Mouse (Mus musculus): Measurements from ENCODE around the gene Zyx. TPM values are rescaled to one million over a fixed set of nuclear protein-coding genes. Genes with fewer than 3 reads are reported as not detected.

Zyx gene
- polyA plus RNA-seq, 1 experiment from 2014 or later: 86.1 TPM

DNA sequence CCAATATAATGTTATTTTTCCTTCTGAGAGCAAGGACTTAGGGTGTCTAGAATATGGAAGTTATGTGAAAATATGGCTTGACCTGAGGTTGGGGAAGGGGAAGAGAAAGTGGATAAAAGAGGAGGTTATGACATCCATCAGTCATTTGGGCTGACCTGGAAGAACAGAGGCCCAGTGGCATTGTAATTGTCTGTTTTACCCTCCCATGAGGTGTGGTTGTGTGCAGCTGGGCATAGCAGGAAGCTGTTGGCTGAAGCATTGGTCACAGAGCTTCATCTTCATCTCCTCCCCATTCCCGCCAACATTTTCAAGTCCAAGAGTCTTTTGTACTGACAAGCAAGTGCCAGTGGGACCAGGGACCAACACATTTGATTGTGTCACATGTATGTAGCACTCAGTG is 5.2 kb upstream of the Zyx start:
- no peaks in the 10 kb centered on the region for H3K9me3 ChIP-seq (ENCODE audit: control insufficient read depth, low read length)
- DNase-seq (ENCODE audit: low spot score) (no peak), ATAC-seq (replicated peaks; ENCODE audit: low FRiP score) (no peak)
- H3K9ac ChIP-seq (ENCODE audit: low read length): no peak overlapping the region
- H3K4me3 ChIP-seq (ENCODE audit: low read depth, low read length): no peak overlapping the region
- no peaks in the 10 kb centered on the region for H3K27me3 ChIP-seq (ENCODE audit: control insufficient read depth, insufficient read depth, low read length)
- no peak overlapping the region for H3K4me2 ChIP-seq (ENCODE audit: low read depth, low read length, severe bottlenecking)
- H3K4me1 ChIP-seq (replicated peaks; ENCODE audit: control insufficient read depth, insufficient read depth, low read length): peaks cover 3% of the 10 kb centered on the region
- 77% methylated on average over 1 of the region's 1 CpGs for WGBS
- no peak overlapping the region for H3K27ac ChIP-seq (ENCODE audit: low read depth, low read length)
- no peaks in the 10 kb centered on the region for H3K36me3 ChIP-seq (ENCODE audit: control insufficient read depth, insufficient read depth, low read length)

DNA sequence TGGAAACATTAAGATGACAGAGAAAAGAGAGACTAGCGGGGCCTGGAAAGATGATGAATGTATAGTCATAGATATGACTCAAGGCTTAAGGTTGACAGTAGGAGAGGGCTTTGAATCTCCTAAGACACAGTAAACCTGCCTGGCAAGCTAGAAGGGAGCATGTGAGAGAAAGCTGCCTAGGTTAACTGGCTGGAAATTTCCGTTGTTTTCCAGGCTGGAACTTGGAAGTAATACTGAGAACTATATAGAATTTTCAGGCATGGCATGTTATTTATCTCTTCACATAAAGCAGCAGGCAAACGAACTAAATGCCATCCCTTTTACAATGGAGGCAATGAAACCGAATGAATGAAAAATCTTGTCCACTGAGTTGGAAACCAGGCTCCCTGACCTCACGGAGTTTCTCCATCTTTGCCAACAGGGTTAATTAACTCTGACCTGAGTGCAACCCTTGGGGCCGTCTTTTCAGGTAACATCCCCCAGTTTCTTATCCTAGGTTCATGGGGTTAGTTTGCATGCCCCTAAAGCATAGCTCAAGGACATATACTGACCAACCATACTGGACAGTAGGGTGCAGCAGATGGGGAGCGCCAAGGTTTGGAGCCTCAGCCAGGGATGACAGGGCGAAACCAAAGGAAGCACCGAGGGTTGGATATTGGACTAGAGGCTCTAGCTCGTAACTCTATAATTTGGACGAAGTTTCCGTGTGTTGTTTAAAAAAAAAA is 987 bp upstream of the Zyx start:
- WGBS: 32% methylated on average over 12 of the region's 12 CpGs
- DNase-seq (ENCODE audit: low spot score) (no peak), ATAC-seq (replicated peaks; ENCODE audit: low FRiP score) (no peak)
- H3K9ac ChIP-seq (ENCODE audit: low read length): no peak overlapping the region; the same call in 1 of the 2 replicates
- H3K4me3 ChIP-seq (ENCODE audit: low read depth, low read length): peak overlapping the region; percentile 77; the same call in 1 of the 2 replicates
- H3K9me3 ChIP-seq (ENCODE audit: control insufficient read depth, low read length): no peaks in the 10 kb centered on the region
- H3K4me1 ChIP-seq (replicated peaks; ENCODE audit: control insufficient read depth, insufficient read depth, low read length): peaks cover 5% of the 10 kb centered on the region
- H3K36me3 ChIP-seq (ENCODE audit: control insufficient read depth, insufficient read depth, low read length): no peaks in the 10 kb centered on the region
- no peak overlapping the region; the same call in 1 of the 2 replicates for H3K27ac ChIP-seq (ENCODE audit: low read depth, low read length)
- H3K27me3 ChIP-seq (ENCODE audit: control insufficient read depth, insufficient read depth, low read length): no peaks in the 10 kb centered on the region
- peak overlapping the region; percentile 77; the same call in 1 of the 2 replicates for H3K4me2 ChIP-seq (ENCODE audit: low read depth, low read length, severe bottlenecking)

DNA sequence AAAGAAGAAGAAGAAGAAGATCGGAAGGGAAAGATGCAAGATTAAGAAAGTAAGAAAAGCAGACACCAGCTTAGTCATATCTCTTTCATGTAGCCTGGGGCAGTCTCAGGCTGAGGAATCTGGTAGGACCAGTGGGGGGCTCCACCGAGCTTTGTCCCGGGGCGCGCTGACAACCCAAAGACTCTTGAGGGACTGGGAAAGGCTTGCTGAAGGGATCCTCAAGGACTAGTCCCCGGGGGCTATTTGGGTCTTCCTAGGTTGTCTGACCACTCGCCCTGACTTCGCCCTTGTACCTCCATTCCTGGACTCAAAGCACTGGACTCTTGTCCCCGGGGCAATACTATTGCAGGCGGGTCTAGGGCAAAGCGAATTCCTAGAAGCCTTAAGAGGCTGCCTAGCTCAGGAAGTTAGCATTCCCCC is 414 bp upstream of the Zyx start:
- Histone ChIP-seq H3K36me3 (ENCODE audit: control insufficient read depth, insufficient read depth, low read length) (no peaks in the 10 kb centered on the region), H3K4me3 (ENCODE audit: low read depth, low read length) (peak overlapping the region; percentile 77), H3K9me3 (ENCODE audit: control insufficient read depth, low read length) (no peaks in the 10 kb centered on the region), H3K4me2 (ENCODE audit: low read depth, low read length, severe bottlenecking) (peak overlapping the region; percentile 77), H3K27ac (ENCODE audit: low read depth, low read length) (peak overlapping the region; percentile 87), H3K4me1 (replicated peaks; ENCODE audit: control insufficient read depth, insufficient read depth, low read length) (peaks cover 5% of the 10 kb centered on the region), H3K9ac (ENCODE audit: low read length) (peak overlapping the region; percentile 89), H3K27me3 (ENCODE audit: control insufficient read depth, insufficient read depth, low read length) (no peaks in the 10 kb centered on the region)
- ATAC-seq (replicated peaks; ENCODE audit: low FRiP score) (peak; percentile 43), DNase-seq (ENCODE audit: low spot score) (peak; percentile 84)
- WGBS: under 1% methylated on average over 11 of the region's 11 CpGs

DNA sequence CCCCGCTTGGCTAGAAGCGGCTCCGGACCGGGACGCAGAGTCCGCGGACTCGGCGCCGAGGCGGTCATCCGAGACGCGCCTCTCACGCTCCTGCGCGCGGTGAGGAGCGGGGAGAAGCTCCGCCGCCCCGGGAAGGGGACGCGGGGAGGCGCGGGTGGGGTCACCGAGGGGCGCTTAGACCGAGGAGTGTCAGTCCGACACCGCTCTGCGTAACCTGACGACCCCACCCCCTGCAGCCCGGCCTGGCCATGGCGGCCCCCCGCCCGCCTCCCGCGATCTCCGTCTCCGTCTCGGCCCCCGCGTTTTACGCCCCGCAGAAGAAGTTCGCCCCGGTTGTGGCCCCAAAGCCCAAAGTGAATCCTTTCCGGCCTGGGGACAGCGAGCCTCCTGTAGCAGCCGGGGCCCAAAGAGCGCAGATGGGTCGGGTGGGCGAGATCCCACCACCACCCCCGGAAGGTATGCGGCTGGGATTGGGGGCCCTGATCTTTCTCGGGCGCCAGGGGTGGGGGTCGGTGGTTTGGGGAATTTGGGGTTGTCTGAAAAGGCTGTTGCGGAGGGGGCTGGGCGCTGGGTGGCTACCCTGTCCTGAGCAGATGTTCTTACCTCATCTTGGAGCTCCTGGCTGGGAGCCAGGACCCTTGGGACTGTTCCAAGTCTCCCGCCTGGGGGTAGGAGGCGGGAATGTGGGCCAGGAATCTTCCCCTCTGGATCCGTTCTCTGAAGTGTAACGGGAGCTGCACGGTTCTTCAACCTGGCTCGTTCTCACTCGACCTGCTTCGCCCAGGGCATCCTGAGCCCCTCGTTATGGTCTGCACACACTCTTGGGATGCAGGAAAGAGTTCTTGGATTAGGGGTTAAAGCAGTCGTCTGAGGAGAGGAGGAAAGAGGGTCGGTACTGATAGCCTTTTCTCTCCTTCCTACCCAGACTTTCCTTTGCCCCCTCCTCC is 864 bp downstream of the Zyx start:
- peak overlapping the region; percentile 87 for H3K27ac ChIP-seq (ENCODE audit: low read depth, low read length)

DNA sequence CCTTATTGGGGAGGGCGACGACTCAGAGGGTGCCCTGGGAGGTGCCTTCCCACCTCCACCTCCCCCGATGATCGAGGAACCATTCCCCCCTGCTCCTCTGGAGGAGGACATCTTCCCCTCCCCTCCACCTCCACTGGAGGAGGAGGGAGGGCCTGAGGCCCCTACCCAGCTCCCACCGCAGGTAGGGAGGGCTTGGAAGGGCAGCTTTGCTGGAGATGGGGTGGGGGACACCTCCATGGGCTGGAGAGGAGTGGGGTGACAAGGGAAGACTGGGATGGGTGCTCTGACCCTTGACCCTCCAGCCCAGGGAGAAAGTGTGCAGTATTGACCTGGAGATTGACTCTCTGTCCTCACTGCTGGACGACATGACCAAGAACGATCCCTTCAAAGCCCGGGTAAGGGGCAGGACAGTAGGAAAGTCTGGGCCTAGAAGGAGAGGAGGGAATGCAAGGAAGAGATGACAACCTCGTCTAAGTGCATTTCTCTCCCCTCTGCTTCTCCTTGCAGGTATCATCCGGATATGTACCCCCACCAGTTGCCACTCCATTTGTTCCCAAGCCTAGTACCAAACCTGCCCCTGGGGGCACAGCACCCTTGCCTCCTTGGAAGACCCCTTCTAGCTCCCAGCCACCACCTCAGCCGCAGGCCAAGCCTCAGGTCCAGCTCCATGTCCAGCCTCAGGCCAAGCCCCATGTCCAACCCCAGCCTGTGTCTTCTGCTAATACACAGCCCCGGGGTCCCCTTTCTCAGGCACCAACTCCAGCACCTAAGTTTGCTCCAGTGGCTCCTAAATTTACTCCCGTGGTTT is 1.7 kb downstream of the Zyx start:
- H3K4me3 ChIP-seq (ENCODE audit: low read depth, low read length): peak overlapping the region; percentile 77
- peak overlapping the region; percentile 77 for H3K4me2 ChIP-seq (ENCODE audit: low read depth, low read length, severe bottlenecking)
- H3K9ac ChIP-seq (ENCODE audit: low read length): peak overlapping the region; percentile 89
- no peak overlapping the region for H3K27ac ChIP-seq (ENCODE audit: low read depth, low read length)
- no peaks in the 10 kb centered on the region for H3K9me3 ChIP-seq (ENCODE audit: control insufficient read depth, low read length)
- H3K36me3 ChIP-seq (ENCODE audit: control insufficient read depth, insufficient read depth, low read length): peaks cover 3% of the 10 kb centered on the region; the same call in 1 of the 2 replicates
- H3K27me3 ChIP-seq (ENCODE audit: control insufficient read depth, insufficient read depth, low read length): no peaks in the 10 kb centered on the region
- peak; percentile 64 for DNase-seq (ENCODE audit: low spot score)
- H3K4me1 ChIP-seq (replicated peaks; ENCODE audit: control insufficient read depth, insufficient read depth, low read length): peaks cover 5% of the 10 kb centered on the region
- WGBS: 47% methylated on average over 13 of the region's 13 CpGs
- no peak for ATAC-seq (replicated peaks; ENCODE audit: low FRiP score)

More for the DNA sequence above, 864 bp downstream of the Zyx start:
- peak overlapping the region; percentile 89 for H3K9ac ChIP-seq (ENCODE audit: low read length)
- peak overlapping the region; percentile 77 for H3K4me3 ChIP-seq (ENCODE audit: low read depth, low read length)
- H3K4me1 ChIP-seq (replicated peaks; ENCODE audit: control insufficient read depth, insufficient read depth, low read length): peaks cover 5% of the 10 kb centered on the region
- no peaks in the 10 kb centered on the region for H3K36me3 ChIP-seq (ENCODE audit: control insufficient read depth, insufficient read depth, low read length)
- DNase-seq (ENCODE audit: low spot score) (peak; percentile 82), ATAC-seq (replicated peaks; ENCODE audit: low FRiP score) (peak; percentile 54)
- H3K9me3 ChIP-seq (ENCODE audit: control insufficient read depth, low read length): no peaks in the 10 kb centered on the region
- WGBS: under 1% methylated on average over 72 of the region's 72 CpGs
- H3K4me2 ChIP-seq (ENCODE audit: low read depth, low read length, severe bottlenecking): peak overlapping the region; percentile 77
- no peaks in the 10 kb centered on the region for H3K27me3 ChIP-seq (ENCODE audit: control insufficient read depth, insufficient read depth, low read length)

DNA sequence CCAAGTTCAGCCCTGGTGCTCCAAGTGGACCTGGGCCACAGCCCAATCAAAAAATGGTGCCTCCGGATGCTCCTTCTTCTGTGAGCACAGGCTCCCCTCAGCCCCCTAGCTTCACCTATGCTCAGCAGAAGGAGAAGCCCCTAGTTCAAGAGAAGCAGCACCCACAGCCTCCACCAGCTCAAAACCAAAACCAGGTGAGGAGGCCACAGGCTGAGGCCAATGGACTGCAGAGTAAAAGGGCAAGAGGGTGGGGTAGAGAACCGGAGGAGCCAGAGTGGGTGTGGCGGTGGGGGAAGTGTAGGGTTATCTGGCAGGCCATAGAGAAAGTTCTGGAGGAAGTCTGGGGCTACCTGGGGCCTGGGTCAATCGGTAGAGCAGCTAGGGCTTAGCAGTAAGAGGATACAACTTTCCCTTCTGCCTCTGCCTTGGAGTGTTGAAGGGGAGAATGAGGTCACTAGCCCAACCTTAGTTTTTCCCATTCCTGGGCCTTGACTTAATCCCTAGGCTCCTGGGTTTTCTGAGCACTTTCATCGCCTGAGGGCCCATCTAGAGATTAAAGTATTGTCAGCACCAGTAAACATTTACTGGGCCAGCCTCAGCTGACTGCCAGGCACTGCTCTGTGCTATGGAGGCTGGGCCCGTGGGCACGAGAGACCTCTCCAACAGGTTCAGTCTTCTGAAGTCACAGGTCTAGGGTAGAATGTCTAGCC is 2.5 kb downstream of the Zyx start:
- ATAC-seq (replicated peaks; ENCODE audit: low FRiP score): no peak
- WGBS: 90% methylated on average over 7 of the region's 7 CpGs
- Histone ChIP-seq H3K9ac (ENCODE audit: low read length) (no peak overlapping the region), H3K27ac (ENCODE audit: low read depth, low read length) (no peak overlapping the region), H3K4me1 (replicated peaks; ENCODE audit: control insufficient read depth, insufficient read depth, low read length) (peaks cover 5% of the 10 kb centered on the region), H3K4me2 (ENCODE audit: low read depth, low read length, severe bottlenecking) (no peak overlapping the region), H3K36me3 (ENCODE audit: control insufficient read depth, insufficient read depth, low read length) (peaks cover 6% of the 10 kb centered on the region; the same call in 1 of the 2 replicates), H3K9me3 (ENCODE audit: control insufficient read depth, low read length) (no peaks in the 10 kb centered on the region), H3K27me3 (ENCODE audit: control insufficient read depth, insufficient read depth, low read length) (no peaks in the 10 kb centered on the region), H3K4me3 (ENCODE audit: low read depth, low read length) (no peak overlapping the region)
- DNase-seq (ENCODE audit: low spot score): no peak

DNA sequence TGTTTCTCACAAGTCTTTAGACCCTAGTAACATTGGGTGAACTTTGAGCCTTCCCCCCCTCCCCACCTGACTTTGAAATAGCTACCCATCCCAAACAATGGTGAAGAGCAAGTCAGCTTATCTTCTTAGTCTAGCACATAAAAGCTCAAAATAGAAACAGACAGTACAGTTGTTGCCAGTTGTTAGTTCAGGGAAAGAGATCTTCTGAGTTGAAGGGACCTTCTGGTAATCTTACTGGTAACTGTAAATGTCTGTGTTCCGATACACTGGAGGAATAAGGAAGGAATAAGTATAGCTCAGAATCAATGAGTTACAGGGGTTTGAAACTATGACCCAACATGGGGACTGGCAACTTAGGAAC is 3.0 kb downstream of the Zyx start:
- Histone ChIP-seq H3K9ac (ENCODE audit: low read length) (no peak overlapping the region), H3K4me2 (ENCODE audit: low read depth, low read length, severe bottlenecking) (no peak overlapping the region), H3K36me3 (ENCODE audit: control insufficient read depth, insufficient read depth, low read length) (peaks cover 6% of the 10 kb centered on the region; the same call in 1 of the 2 replicates), H3K9me3 (ENCODE audit: control insufficient read depth, low read length) (no peaks in the 10 kb centered on the region), H3K4me1 (replicated peaks; ENCODE audit: control insufficient read depth, insufficient read depth, low read length) (peaks cover 5% of the 10 kb centered on the region), H3K27ac (ENCODE audit: low read depth, low read length) (no peak overlapping the region), H3K4me3 (ENCODE audit: low read depth, low read length) (no peak overlapping the region), H3K27me3 (ENCODE audit: control insufficient read depth, insufficient read depth, low read length) (no peaks in the 10 kb centered on the region)
- 95% methylated on average over 1 of the region's 1 CpGs for WGBS
- no peak for DNase-seq (ENCODE audit: low spot score)
- no peak for ATAC-seq (replicated peaks; ENCODE audit: low FRiP score)

Data from forebrain, embryonic 11.5 days (tissue).